8 mouse cellular contexts compared by ENCODE assay signal in the genomic region with DNA sequence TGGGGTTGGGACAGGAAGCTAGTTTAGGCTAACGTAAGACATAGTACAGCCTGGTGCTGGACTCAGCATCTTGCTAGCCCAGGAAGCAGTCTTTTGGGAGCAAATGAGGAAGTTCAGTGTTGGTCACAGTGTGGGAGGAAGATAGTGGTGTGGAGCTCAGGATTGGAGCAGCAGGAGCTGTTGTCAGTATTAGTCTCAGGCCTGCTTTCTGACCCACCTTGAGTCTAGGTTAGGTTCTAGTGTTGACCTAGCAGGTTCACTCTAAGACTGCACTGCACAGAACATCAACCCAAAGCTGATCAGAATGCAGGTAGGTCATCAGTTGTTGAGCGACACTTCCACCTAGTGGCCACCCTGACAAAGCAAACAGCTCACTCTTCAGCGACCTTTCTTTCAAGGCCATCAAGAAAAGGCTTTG. TPM values are rescaled to one million over a fixed set of nuclear protein-coding genes. Genes with fewer than 3 reads are reported as not detected.
A peak's percentile ranks its signal among the peaks of the same experiment; 100 is the strongest.
DNase-seq lines count a peak whose midpoint lies in the region; ATAC-seq and TF ChIP-seq lines count a peak whose summit lies in the region.

No protein-coding gene starts in this region.

- WGBS in heart, embryonic 10.5 days: 47% methylated on average over 3 of the region's 3 CpGs
- WGBS in kidney, postnatal 0 days: 46% methylated on average over 3 of the region's 3 CpGs

- DNase-seq in 3T3-L1 (ENCODE audit: low read depth, low spot score): peak; percentile 71
- DNase-seq in cerebellum, adult 11-12 months: peak; percentile 47
- no peak for DNase-seq in heart, embryonic 10.5 days (ENCODE audit: low spot score)
- DNase-seq in kidney, postnatal 0 days (ENCODE audit: low spot score): peak; percentile 79
- peak; percentile 71 to 77 for DNase-seq in spleen, postnatal 36 days (ENCODE audit: low spot score in 2 of 2)
- DNase-seq in urinary bladder, adult 2 months (ENCODE audit: low spot score): no peak

- H3K9ac ChIP-seq in ES-Bruce4 (ENCODE audit: low read depth, poor library complexity, severe bottlenecking): no peak overlapping the region
- no peak overlapping the region for H3K9ac ChIP-seq in kidney, postnatal 0 days (ENCODE audit: low read depth, low read length)

- ATAC-seq in kidney, postnatal 0 days (replicated peaks; ENCODE audit: low FRiP score, low read depth): peak; percentile 61
- ATAC-seq in megakaryocyte, adult 5-6 weeks (ENCODE audit: poor library complexity, severe bottlenecking): peak; percentile 50

- peaks cover 54% of the 10 kb centered on the region for H3K36me3 ChIP-seq in ES-Bruce4 (ENCODE audit: control insufficient read depth, insufficient read depth, low read length, poor library complexity, severe bottlenecking)
- peaks cover 86% of the 10 kb centered on the region for H3K36me3 ChIP-seq in heart, embryonic 10.5 days
- peaks cover 51% of the 10 kb centered on the region for H3K36me3 ChIP-seq in kidney, postnatal 0 days (ENCODE audit: insufficient read depth, low read length)

- TF ChIP-seq EP300 in ES-Bruce4 (IDR thresholded peaks at IDR 0.05; ENCODE audit: insufficient read depth, low read depth, low read length): no peak

- H3K9me3 ChIP-seq in ES-Bruce4 (replicated peaks; ENCODE audit: control insufficient read depth, insufficient read depth, low read length, poor library complexity, severe bottlenecking): no peaks in the 10 kb centered on the region
- H3K9me3 ChIP-seq in heart, embryonic 10.5 days: no peaks in the 10 kb centered on the region
- no peaks in the 10 kb centered on the region for H3K9me3 ChIP-seq in kidney, postnatal 0 days (replicated peaks; ENCODE audit: low read length)

- H3K4me1 ChIP-seq in ES-Bruce4 (ENCODE audit: control insufficient read depth, insufficient read depth, low read length): no peaks in the 10 kb centered on the region
- H3K4me1 ChIP-seq in heart, embryonic 10.5 days: peaks cover 26% of the 10 kb centered on the region
- H3K4me1 ChIP-seq in kidney, postnatal 0 days (replicated peaks; ENCODE audit: insufficient read depth, low read length): no peaks in the 10 kb centered on the region

- no peak overlapping the region for H3K4me2 ChIP-seq in kidney, postnatal 0 days (ENCODE audit: low read length)

- TF ChIP-seq POLR2A in ES-Bruce4 (IDR thresholded peaks at IDR 0.05; ENCODE audit: insufficient read depth, low read length): no peak

- H3K4me3 ChIP-seq in ES-Bruce4 (ENCODE audit: low read depth, low read length): no peak overlapping the region
- no peak overlapping the region for H3K4me3 ChIP-seq in heart, embryonic 10.5 days
- H3K4me3 ChIP-seq in kidney, postnatal 0 days (replicated peaks; ENCODE audit: low read depth, low read length): no peak overlapping the region

- no peak overlapping the region for H3K27ac ChIP-seq in ES-Bruce4 (ENCODE audit: insufficient read depth, low read length)
- 0 out of 2 replicates have a peak overlapping the region, but pooled peaks have one; percentile 47 for H3K27ac ChIP-seq in heart, embryonic 10.5 days
- H3K27ac ChIP-seq in kidney, postnatal 0 days: no peak overlapping the region

- TF ChIP-seq CTCF in ES-Bruce4 (IDR thresholded peaks at IDR 0.05; ENCODE audit: low read depth, low read length): peak; percentile 60
- peak; percentile 84 for TF ChIP-seq CTCF in kidney, postnatal 0 days (IDR thresholded peaks at IDR 0.05; ENCODE audit: low read depth)

- no peaks in the 10 kb centered on the region for H3K27me3 ChIP-seq in ES-Bruce4 (ENCODE audit: control insufficient read depth, insufficient read depth, low read length, poor library complexity, severe bottlenecking)
- no peaks in the 10 kb centered on the region for H3K27me3 ChIP-seq in heart, embryonic 10.5 days (ENCODE audit: insufficient read depth, poor library complexity, severe bottlenecking)
- no peaks in the 10 kb centered on the region for H3K27me3 ChIP-seq in kidney, postnatal 0 days (ENCODE audit: insufficient read depth, low read length)

RNA-seq across cellular contexts. Expression of a gene that starts 1.0 kb away (rescaled TPM):
- polyA plus RNA-seq in ES-Bruce4 (2011; ENCODE audit: insufficient read depth, insufficient read length, low read depth, missing spikeins): 0.59 and 1.0 TPM in 2 replicates
- polyA plus RNA-seq in heart, embryonic 10.5 days (2016; fragmentation: Nextera tagmentation; extraction: Ambion mirVana): 10.6 and 22.7 TPM in 2 replicates
- polyA plus RNA-seq in kidney, postnatal 0 days (2015; fragmentation: Nextera tagmentation; extraction: Ambion mirVana): 3.5 and 4.3 TPM in 2 replicates
- 76.4 and 89.1 TPM in 2 replicates for total RNA-seq in megakaryocyte, adult 5-6 weeks (2015)
- total RNA-seq in megakaryocyte, adult 5-6 weeks (2017): 239 and 262 TPM in 2 replicates
- polyA plus RNA-seq in urinary bladder, adult 2 months (2012; rRNA removed): 13.9 and 15.7 TPM in 2 replicates

RNA-seq across cellular contexts. Expression of a gene that starts 19.5 kb away (rescaled TPM):
- 519 and 544 TPM in 2 replicates for polyA plus RNA-seq in ES-Bruce4 (2011; ENCODE audit: insufficient read depth, insufficient read length, low read depth, missing spikeins)
- polyA plus RNA-seq in heart, embryonic 10.5 days (2016; fragmentation: Nextera tagmentation; extraction: Ambion mirVana): 320 and 388 TPM in 2 replicates
- 131 and 149 TPM in 2 replicates for polyA plus RNA-seq in kidney, postnatal 0 days (2015; fragmentation: Nextera tagmentation; extraction: Ambion mirVana)
- total RNA-seq in megakaryocyte, adult 5-6 weeks (2015): 90.4 and 95.8 TPM in 2 replicates
- 102 and 115 TPM in 2 replicates for total RNA-seq in megakaryocyte, adult 5-6 weeks (2017)
- polyA plus RNA-seq in urinary bladder, adult 2 months (2012; rRNA removed): 82.9 and 85.9 TPM in 2 replicates

RNA-seq across cellular contexts. Expression of a gene that starts 24.3 kb away (rescaled TPM):
- 7.3 and 8.4 TPM in 2 replicates for polyA plus RNA-seq in ES-Bruce4 (2011; ENCODE audit: insufficient read depth, insufficient read length, low read depth, missing spikeins)
- polyA plus RNA-seq in heart, embryonic 10.5 days (2016; fragmentation: Nextera tagmentation; extraction: Ambion mirVana): 11.3 and 16.7 TPM in 2 replicates
- polyA plus RNA-seq in kidney, postnatal 0 days (2015; fragmentation: Nextera tagmentation; extraction: Ambion mirVana): 14.5 and 14.7 TPM in 2 replicates
- total RNA-seq in megakaryocyte, adult 5-6 weeks (2015): 1.5 and 3.4 TPM in 2 replicates
- 2.7 and 3.4 TPM in 2 replicates for total RNA-seq in megakaryocyte, adult 5-6 weeks (2017)
- polyA plus RNA-seq in urinary bladder, adult 2 months (2012; rRNA removed): 22.9 and 28.4 TPM in 2 replicates

RNA-seq across cellular contexts. Expression of a gene that starts 24.3 kb away (rescaled TPM):
- polyA plus RNA-seq in ES-Bruce4 (2011; ENCODE audit: insufficient read depth, insufficient read length, low read depth, missing spikeins): 6.8 and 7.7 TPM in 2 replicates
- polyA plus RNA-seq in heart, embryonic 10.5 days (2016; fragmentation: Nextera tagmentation; extraction: Ambion mirVana): 23.9 and 25.2 TPM in 2 replicates
- polyA plus RNA-seq in kidney, postnatal 0 days (2015; fragmentation: Nextera tagmentation; extraction: Ambion mirVana): 39.0 and 40.8 TPM in 2 replicates
- 16.6 and 29.0 TPM in 2 replicates for total RNA-seq in megakaryocyte, adult 5-6 weeks (2015)
- 10.1 and 16.0 TPM in 2 replicates for total RNA-seq in megakaryocyte, adult 5-6 weeks (2017)
- 32.6 and 37.4 TPM in 2 replicates for polyA plus RNA-seq in urinary bladder, adult 2 months (2012; rRNA removed)

RNA-seq across cellular contexts. Expression of a gene that starts 27.9 kb away (rescaled TPM):
- 14.8 and 15.8 TPM in 2 replicates for polyA plus RNA-seq in ES-Bruce4 (2011; ENCODE audit: insufficient read depth, insufficient read length, low read depth, missing spikeins)
- 24.6 and 29.5 TPM in 2 replicates for polyA plus RNA-seq in heart, embryonic 10.5 days (2016; fragmentation: Nextera tagmentation; extraction: Ambion mirVana)
- polyA plus RNA-seq in kidney, postnatal 0 days (2015; fragmentation: Nextera tagmentation; extraction: Ambion mirVana): 30.7 and 32.1 TPM in 2 replicates
- 19.5 and 23.0 TPM in 2 replicates for total RNA-seq in megakaryocyte, adult 5-6 weeks (2015)
- total RNA-seq in megakaryocyte, adult 5-6 weeks (2017): 18.4 and 21.4 TPM in 2 replicates
- 61.7 and 65.2 TPM in 2 replicates for polyA plus RNA-seq in urinary bladder, adult 2 months (2012; rRNA removed)

Comparison
In these comparisons a context has a peak if more than half of its experiments do, and no peak if none do; other contexts are left out.
1. DNase-seq: peak in 3T3-L1 (single experiment), cerebellum, adult 11-12 months (single experiment), kidney, postnatal 0 days (single experiment) and spleen, postnatal 36 days (2 of 2); none in heart, embryonic 10.5 days (single experiment) and urinary bladder, adult 2 months (single experiment).